Mouse (Mus musculus): Measurements from ENCODE around the gene D430019H16Rik. TPM values are rescaled to one million over a fixed set of nuclear protein-coding genes. Genes with fewer than 3 reads are reported as not detected.

Gene D430019H16Rik
- total and polyA plus RNA-seq, 3 experiments: 0.05 TPM; not detected in 2

DNA sequence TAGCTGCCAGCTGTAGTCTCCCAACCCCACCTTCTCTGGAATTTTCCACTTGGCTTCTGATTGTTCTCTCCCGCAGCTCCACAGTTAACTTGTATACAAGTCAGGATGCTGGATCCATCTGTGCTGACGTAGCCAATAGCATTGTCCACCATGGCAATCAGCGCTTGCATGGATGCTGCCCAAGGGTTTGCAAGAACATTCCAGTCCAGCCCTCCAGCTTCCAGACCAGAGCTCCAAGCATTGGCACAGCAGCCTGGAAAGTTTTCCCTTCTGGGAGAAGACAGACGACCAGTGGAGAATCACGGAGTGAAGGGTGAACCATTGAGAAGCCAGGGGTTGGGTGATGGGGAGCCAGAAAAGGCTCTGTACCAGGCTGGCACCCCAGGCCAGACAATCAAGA, 41.1 kb downstream of the D430019H16Rik start:
- no peaks in the 10 kb centered on the region for H3K36me3 ChIP-seq (replicated peaks)
- H3K9me3 ChIP-seq (replicated peaks): peaks cover 92% of the 10 kb centered on the region
- ATAC-seq (ENCODE audit: extremely low read depth, insufficient number of reproducible peaks, low FRiP score, poor library complexity, severe bottlenecking): no peak
- no peak overlapping the region for H3K4me3 ChIP-seq (ENCODE audit: low read depth, low read length)
- no peak for TF ChIP-seq GATA2 (IDR thresholded peaks at IDR 0.05; ENCODE audit: borderline replicate concordance, low read depth, low read length)
- TF ChIP-seq GATA1 (IDR thresholded peaks at IDR 0.05; ENCODE audit: borderline replicate concordance, low read length): no peak
- no peak for TF ChIP-seq TAL1 (conservative IDR thresholded peaks at IDR 0.05; ENCODE audit: low read depth, low read length)
- no peak for TF ChIP-seq CTCF (IDR thresholded peaks at IDR 0.05; ENCODE audit: low read depth, low read length)
- no peak for TF ChIP-seq POLR2AphosphoS5 (IDR thresholded peaks at IDR 0.05; ENCODE audit: insufficient replicate concordance, low read depth, low read length)
- no peak for DNase-seq (ENCODE audit: low spot score)
- H3K4me1 ChIP-seq (ENCODE audit: insufficient read depth, low read depth, low read length): no peaks in the 10 kb centered on the region
- H3K27me3 ChIP-seq (ENCODE audit: insufficient read depth, low read length): no peaks in the 10 kb centered on the region

GRCm38 (mm10) chr12:105497894-105498293, 44.2 kb downstream of the D430019H16Rik start:
- Histone ChIP-seq H3K4me3 (ENCODE audit: low read depth, low read length) (no peak overlapping the region), H3K9me3 (replicated peaks) (peaks cover 92% of the 10 kb centered on the region), H3K36me3 (replicated peaks) (no peaks in the 10 kb centered on the region), H3K27me3 (ENCODE audit: insufficient read depth, low read length) (no peaks in the 10 kb centered on the region), H3K4me1 (ENCODE audit: insufficient read depth, low read depth, low read length) (no peaks in the 10 kb centered on the region)
- no peak for TF ChIP-seq TAL1 (conservative IDR thresholded peaks at IDR 0.05; ENCODE audit: low read depth, low read length)
- TF ChIP-seq CTCF (IDR thresholded peaks at IDR 0.05; ENCODE audit: low read depth, low read length): no peak
- no peak for TF ChIP-seq POLR2AphosphoS5 (IDR thresholded peaks at IDR 0.05; ENCODE audit: insufficient replicate concordance, low read depth, low read length)
- TF ChIP-seq GATA1 (IDR thresholded peaks at IDR 0.05; ENCODE audit: borderline replicate concordance, low read length): no peak
- TF ChIP-seq GATA2 (IDR thresholded peaks at IDR 0.05; ENCODE audit: borderline replicate concordance, low read depth, low read length): no peak
- no peak for DNase-seq (ENCODE audit: low spot score)
- ATAC-seq (ENCODE audit: extremely low read depth, insufficient number of reproducible peaks, low FRiP score, poor library complexity, severe bottlenecking): no peak

DNA sequence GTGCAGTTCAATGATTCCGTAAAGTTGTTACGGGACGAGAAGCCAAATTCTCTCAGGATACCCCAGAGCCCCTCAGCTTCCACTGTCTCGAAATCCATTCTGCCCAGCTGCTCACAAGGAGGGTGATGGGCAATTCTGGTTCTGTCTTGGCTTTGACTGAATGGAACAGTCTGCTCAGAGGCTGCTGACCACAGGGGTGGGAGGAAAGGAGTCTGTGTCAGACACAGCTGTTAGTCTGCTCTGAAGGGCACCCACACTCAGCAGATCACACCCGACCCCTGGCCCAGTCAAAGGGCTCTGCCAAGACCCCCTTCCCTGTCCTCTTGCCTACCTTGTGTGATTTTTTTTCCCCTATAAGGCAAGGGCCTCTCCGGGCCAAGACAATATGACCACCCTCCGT, 44.8 kb downstream of the D430019H16Rik start:
- TF ChIP-seq TAL1 (conservative IDR thresholded peaks at IDR 0.05; ENCODE audit: low read depth, low read length) (no peak), GATA1 (IDR thresholded peaks at IDR 0.05; ENCODE audit: borderline replicate concordance, low read length) (no peak), CTCF (IDR thresholded peaks at IDR 0.05; ENCODE audit: low read depth, low read length) (no peak), POLR2AphosphoS5 (IDR thresholded peaks at IDR 0.05; ENCODE audit: insufficient replicate concordance, low read depth, low read length) (no peak), GATA2 (IDR thresholded peaks at IDR 0.05; ENCODE audit: borderline replicate concordance, low read depth, low read length) (no peak)
- Histone ChIP-seq H3K27me3 (ENCODE audit: insufficient read depth, low read length) (no peaks in the 10 kb centered on the region), H3K9me3 (replicated peaks) (peaks cover 87% of the 10 kb centered on the region), H3K4me1 (ENCODE audit: insufficient read depth, low read depth, low read length) (no peaks in the 10 kb centered on the region), H3K4me3 (ENCODE audit: low read depth, low read length) (no peak overlapping the region), H3K36me3 (replicated peaks) (no peaks in the 10 kb centered on the region)
- DNase-seq (ENCODE audit: low spot score) (no peak), ATAC-seq (ENCODE audit: extremely low read depth, insufficient number of reproducible peaks, low FRiP score, poor library complexity, severe bottlenecking) (no peak)

DNA sequence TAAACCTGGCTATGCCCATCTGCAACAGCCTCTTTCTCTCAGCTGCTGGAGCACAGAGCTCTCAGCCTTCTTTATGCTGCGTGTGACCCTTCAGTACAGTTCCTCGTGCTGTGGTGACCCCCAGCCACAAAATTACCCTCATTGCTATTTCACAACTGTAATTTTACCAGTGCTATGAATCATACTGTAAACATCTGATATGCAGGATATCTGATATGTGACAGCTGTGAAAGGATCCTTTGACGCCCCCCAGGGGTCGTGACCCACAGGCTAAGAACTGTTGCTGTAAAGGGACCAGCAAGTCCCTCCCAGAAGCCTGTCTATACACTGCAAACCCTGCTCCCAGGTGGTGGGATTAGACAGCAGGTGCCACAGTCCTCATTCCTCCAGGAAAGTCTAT, 45.2 kb downstream of the D430019H16Rik start:
- DNase-seq (ENCODE audit: low spot score) (no peak), ATAC-seq (ENCODE audit: extremely low read depth, insufficient number of reproducible peaks, low FRiP score, poor library complexity, severe bottlenecking) (no peak)
- TF ChIP-seq GATA2 (IDR thresholded peaks at IDR 0.05; ENCODE audit: borderline replicate concordance, low read depth, low read length): no peak
- no peak for TF ChIP-seq TAL1 (conservative IDR thresholded peaks at IDR 0.05; ENCODE audit: low read depth, low read length)
- TF ChIP-seq CTCF (IDR thresholded peaks at IDR 0.05; ENCODE audit: low read depth, low read length): no peak
- TF ChIP-seq GATA1 (IDR thresholded peaks at IDR 0.05; ENCODE audit: borderline replicate concordance, low read length): no peak
- no peak for TF ChIP-seq POLR2AphosphoS5 (IDR thresholded peaks at IDR 0.05; ENCODE audit: insufficient replicate concordance, low read depth, low read length)
- H3K4me1 ChIP-seq (ENCODE audit: insufficient read depth, low read depth, low read length): no peaks in the 10 kb centered on the region
- no peaks in the 10 kb centered on the region for H3K36me3 ChIP-seq (replicated peaks)
- H3K27me3 ChIP-seq (ENCODE audit: insufficient read depth, low read length): no peaks in the 10 kb centered on the region
- peaks cover 83% of the 10 kb centered on the region for H3K9me3 ChIP-seq (replicated peaks)
- H3K4me3 ChIP-seq (ENCODE audit: low read depth, low read length): no peak overlapping the region

GRCm38 (mm10) chr12:105500940-105501339, 47.3 kb downstream of the D430019H16Rik start:
- no peak for TF ChIP-seq POLR2AphosphoS5 (IDR thresholded peaks at IDR 0.05; ENCODE audit: insufficient replicate concordance, low read depth, low read length)
- TF ChIP-seq TAL1 (conservative IDR thresholded peaks at IDR 0.05; ENCODE audit: low read depth, low read length): no peak
- TF ChIP-seq GATA2 (IDR thresholded peaks at IDR 0.05; ENCODE audit: borderline replicate concordance, low read depth, low read length): no peak
- TF ChIP-seq GATA1 (IDR thresholded peaks at IDR 0.05; ENCODE audit: borderline replicate concordance, low read length): no peak
- no peak for TF ChIP-seq CTCF (IDR thresholded peaks at IDR 0.05; ENCODE audit: low read depth, low read length)
- ATAC-seq (ENCODE audit: extremely low read depth, insufficient number of reproducible peaks, low FRiP score, poor library complexity, severe bottlenecking) (no peak), DNase-seq (ENCODE audit: low spot score) (no peak)
- Histone ChIP-seq H3K4me3 (ENCODE audit: low read depth, low read length) (no peak overlapping the region), H3K36me3 (replicated peaks) (no peaks in the 10 kb centered on the region), H3K27me3 (ENCODE audit: insufficient read depth, low read length) (no peaks in the 10 kb centered on the region), H3K9me3 (replicated peaks) (peaks cover 84% of the 10 kb centered on the region), H3K4me1 (ENCODE audit: insufficient read depth, low read depth, low read length) (no peaks in the 10 kb centered on the region)

GRCm38 (mm10) chr12:105504736-105505135, 51.1 kb downstream of the D430019H16Rik start:
- DNase-seq (ENCODE audit: low spot score) (no peak), ATAC-seq (ENCODE audit: extremely low read depth, insufficient number of reproducible peaks, low FRiP score, poor library complexity, severe bottlenecking) (no peak)
- TF ChIP-seq CTCF (IDR thresholded peaks at IDR 0.05; ENCODE audit: low read depth, low read length) (peak; percentile 17; the same call in 1 of the 2 replicates), TAL1 (conservative IDR thresholded peaks at IDR 0.05; ENCODE audit: low read depth, low read length) (no peak), GATA1 (IDR thresholded peaks at IDR 0.05; ENCODE audit: borderline replicate concordance, low read length) (no peak), GATA2 (IDR thresholded peaks at IDR 0.05; ENCODE audit: borderline replicate concordance, low read depth, low read length) (no peak), POLR2AphosphoS5 (IDR thresholded peaks at IDR 0.05; ENCODE audit: insufficient replicate concordance, low read depth, low read length) (no peak)
- Histone ChIP-seq H3K4me3 (ENCODE audit: low read depth, low read length) (no peak overlapping the region), H3K27me3 (ENCODE audit: insufficient read depth, low read length) (no peaks in the 10 kb centered on the region), H3K9me3 (replicated peaks) (peaks cover 68% of the 10 kb centered on the region), H3K4me1 (ENCODE audit: insufficient read depth, low read depth, low read length) (no peaks in the 10 kb centered on the region), H3K36me3 (replicated peaks) (no peaks in the 10 kb centered on the region)
